Mouse (Mus musculus): ENCODE data around the gene Fyb2.
"Not testable (repeated sequence)": the region's sequence is repeated elsewhere in the genome, so short reads cannot be mapped to it uniquely, and the experiment has no call there.

The Fyb2 gene

GRCm38 (mm10) chr4:104939535-104939934 is 26.3 kb downstream of the Fyb2 start:
- DNase-seq (ENCODE audit: low spot score), result no peak

GRCm38 (mm10) chr4:104941895-104942294 is 28.6 kb downstream of the Fyb2 start:
- no peak for DNase-seq (ENCODE audit: low spot score)

GRCm38 (mm10) chr4:104944482-104944881 is 31.2 kb downstream of the Fyb2 start:
- no peak for DNase-seq (ENCODE audit: low spot score)

GRCm38 (mm10) chr4:104948886-104949285 is 35.6 kb downstream of the Fyb2 start:
- peak; percentile 22 for DNase-seq (ENCODE audit: low spot score)

GRCm38 (mm10) chr4:104949304-104949703 is 36.0 kb downstream of the Fyb2 start:
- no peak for DNase-seq (ENCODE audit: low spot score)

- no peak for DNase-seq (ENCODE audit: low spot score)
These were observed 38.1 kb downstream of the Fyb2 start for GRCm38 (mm10) chr4:104951280-104951878.

GRCm38 (mm10) chr4:104956691-104957090 is 43.4 kb downstream of the Fyb2 start:
- DNase-seq (ENCODE audit: low spot score), result no peak

- no peak for DNase-seq (ENCODE audit: low spot score)
These were observed 48.2 kb downstream of the Fyb2 start for GRCm38 (mm10) chr4:104961431-104961830.

- no peak for DNase-seq (ENCODE audit: low spot score)
These were observed 59.4 kb downstream of the Fyb2 start for GRCm38 (mm10) chr4:104972606-104973005.

GRCm38 (mm10) chr4:104975162-104975830 is 62.0 kb downstream of the Fyb2 start:
- DNase-seq (ENCODE audit: low spot score), result no peak

GRCm38 (mm10) chr4:104985960-104986632 is 72.8 kb downstream of the Fyb2 start:
- no peak for DNase-seq (ENCODE audit: low spot score)

GRCm38 (mm10) chr4:104987631-104988030 is 74.4 kb downstream of the Fyb2 start:
- no peak for DNase-seq (ENCODE audit: low spot score)

GRCm38 (mm10) chr4:104988102-104988501 is 74.8 kb downstream of the Fyb2 start:
- no peak for DNase-seq (ENCODE audit: low spot score)

GRCm38 (mm10) chr4:104988709-104989108 is 75.5 kb downstream of the Fyb2 start:
- DNase-seq (ENCODE audit: low spot score), result no peak

- DNase-seq (ENCODE audit: low spot score), result no peak
These were observed 76.8 kb downstream of the Fyb2 start for GRCm38 (mm10) chr4:104990016-104990415.

- no peak for DNase-seq (ENCODE audit: low spot score)
These were observed 77.4 kb downstream of the Fyb2 start for GRCm38 (mm10) chr4:104990686-104991085.

- DNase-seq (ENCODE audit: low spot score), result no peak
These were observed 79.0 kb downstream of the Fyb2 start for GRCm38 (mm10) chr4:104992271-104992670.

GRCm38 (mm10) chr4:104993140-104993874 is 80.1 kb downstream of the Fyb2 start:
- no peak for DNase-seq (ENCODE audit: low spot score)

- DNase-seq (ENCODE audit: low spot score), result no peak
These were observed 86.4 kb downstream of the Fyb2 start for GRCm38 (mm10) chr4:104999702-105000101.

- DNase-seq (ENCODE audit: low spot score), result no peak
These were observed 88.5 kb downstream of the Fyb2 start for GRCm38 (mm10) chr4:105001736-105002135.

GRCm38 (mm10) chr4:105004135-105004534 is 90.9 kb downstream of the Fyb2 start:
- no peak for DNase-seq (ENCODE audit: low spot score)

- DNase-seq (ENCODE audit: low spot score), result not testable (repeated sequence)
These were observed 91.4 kb downstream of the Fyb2 start for GRCm38 (mm10) chr4:105004649-105005048.
